Mouse (Mus musculus) limb, embryonic 15.5 days (tissue): ENCODE data around the gene Ggta1. TPM values are rescaled to one million over a fixed set of nuclear protein-coding genes. Genes with fewer than 3 reads are reported as not detected.

ENCODE experiments used
- ATAC-seq: fragments of 200-750 bp; cut with Nextera tagmentation; 2 replicates; pipeline ENCODE4 v1.8.0; 2017; ENCODE audit warnings: low read depth, moderate TSS enrichment; ENCODE audit not compliant: insufficient number of reproducible peaks, low FRiP score, low TSS enrichment
- H3K27ac ChIP-seq: fragments of 300-500 bp; sonication (generic); 2 replicates; pipeline ENCODE4 v1.5.1; 2015; ENCODE audit warnings: moderate library complexity, mild to moderate bottlenecking, inconsistent platforms
- H3K27me3 ChIP-seq: fragments of 300-500 bp; sonication (generic); 2 replicates; pipeline ENCODE4 v1.6.1; 2015; ENCODE audit warnings: inconsistent platforms
- H3K36me3 ChIP-seq: fragments of 300-500 bp; sonication (generic); 2 replicates; pipeline ENCODE4 v1.6.1; 2015; ENCODE audit warnings: inconsistent platforms
- H3K4me1 ChIP-seq: fragments of 300-500 bp; sonication (generic); 2 replicates; pipeline ENCODE4 v1.6.1; 2015; ENCODE audit warnings: inconsistent platforms
- H3K4me2 ChIP-seq: fragments of 300-500 bp; sonication (generic); 2 replicates; pipeline ENCODE4 v1.6.1; 2015; ENCODE audit warnings: mild to moderate bottlenecking, inconsistent platforms
- H3K4me3 ChIP-seq: fragments of 300-500 bp; sonication (generic); 2 replicates; pipeline ENCODE4 v1.5.1; 2015; ENCODE audit warnings: mild to moderate bottlenecking, inconsistent platforms
- H3K9ac ChIP-seq: fragments of 300-500 bp; sonication (generic); 2 replicates; pipeline ENCODE4 v1.6.1; 2015; ENCODE audit warnings: inconsistent platforms
- H3K9me3 ChIP-seq: fragments of 300-500 bp; sonication (generic); 2 replicates; pipeline ENCODE4 v1.6.1; 2016; ENCODE audit warnings: inconsistent platforms
- WGBS: fragments of 180-500 bp; shearing (Covaris S2); methylation state at CpG from one replicate; pipeline ENCODE4 v1.1.7; 2015; 5-methylcytosine and 5-hydroxymethylcytosine counted together
- polyA plus RNA-seq: library from polyadenylated mRNA; unstranded; fragments of >200 nt; fragmentation: Nextera tagmentation; extraction: Ambion mirVana; gene quantifications from 2 replicates; pipeline ENCODE4 v1.2.1, GENCODE M21; 2015

Gene Ggta1
- polyA plus RNA-seq, 1 experiment from 2014 or later: 34.2 TPM

- no peak overlapping the region for H3K4me3 ChIP-seq
- no peaks in the 10 kb centered on the region for H3K27me3 ChIP-seq
- H3K9me3 ChIP-seq: no peaks in the 10 kb centered on the region
- H3K36me3 ChIP-seq: peaks cover 23% of the 10 kb centered on the region; the same call in 1 of the 2 replicates
- no peaks in the 10 kb centered on the region for H3K4me1 ChIP-seq
- WGBS: 83% methylated on average over 5 of the region's 5 CpGs
- H3K27ac ChIP-seq: no peak overlapping the region
- no peak for ATAC-seq
- no peak overlapping the region for H3K4me2 ChIP-seq
- no peak overlapping the region for H3K9ac ChIP-seq
Measured at GRCm38 (mm10) chr2:35408409-35409110, 54.5 kb downstream of the Ggta1 start.

- 83% methylated on average over 7 of the region's 7 CpGs for WGBS
Measured at GRCm38 (mm10) chr2:35407878-35408277, 55.2 kb downstream of the Ggta1 start.

GRCm38 (mm10) chr2:35407266-35407665 lies 55.8 kb downstream of the Ggta1 start:
- Histone ChIP-seq H3K4me3 (no peak overlapping the region), H3K4me1 (no peaks in the 10 kb centered on the region), H3K4me2 (no peak overlapping the region), H3K36me3 (peaks cover 24% of the 10 kb centered on the region), H3K27me3 (no peaks in the 10 kb centered on the region), H3K27ac (no peak overlapping the region), H3K9ac (no peak overlapping the region), H3K9me3 (no peaks in the 10 kb centered on the region)
- no peak for ATAC-seq
- 80% methylated on average over 6 of the region's 6 CpGs for WGBS

More at GRCm38 (mm10) chr2:35407878-35408277, 55.2 kb downstream of the Ggta1 start:
- Histone ChIP-seq H3K9ac (no peak overlapping the region), H3K27ac (no peak overlapping the region), H3K9me3 (no peaks in the 10 kb centered on the region), H3K4me1 (no peaks in the 10 kb centered on the region), H3K4me2 (no peak overlapping the region), H3K4me3 (no peak overlapping the region), H3K27me3 (no peaks in the 10 kb centered on the region), H3K36me3 (peaks cover 23% of the 10 kb centered on the region; the same call in 1 of the 2 replicates)
- ATAC-seq: no peak

- Histone ChIP-seq H3K9ac (no peak overlapping the region), H3K4me1 (no peaks in the 10 kb centered on the region), H3K27ac (no peak overlapping the region), H3K4me3 (no peak overlapping the region), H3K4me2 (no peak overlapping the region), H3K9me3 (no peaks in the 10 kb centered on the region), H3K36me3 (peaks cover 28% of the 10 kb centered on the region), H3K27me3 (no peaks in the 10 kb centered on the region)
- WGBS: 90% methylated on average over 1 of the region's 1 CpGs
- no peak for ATAC-seq
Measured at GRCm38 (mm10) chr2:35406611-35407010, 56.4 kb downstream of the Ggta1 start.

- Histone ChIP-seq H3K9ac (no peak overlapping the region), H3K27me3 (no peaks in the 10 kb centered on the region), H3K36me3 (peaks cover 25% of the 10 kb centered on the region), H3K9me3 (no peaks in the 10 kb centered on the region), H3K4me2 (no peak overlapping the region), H3K4me1 (0 out of 2 replicates have a peak, but pooled peaks cover 8% of the 10 kb centered on the region), H3K27ac (no peak overlapping the region), H3K4me3 (no peak overlapping the region)
- WGBS: 89% methylated on average over 16 of the region's 16 CpGs
- no peak for ATAC-seq
Measured at GRCm38 (mm10) chr2:35402391-35402790, 60.6 kb downstream of the Ggta1 start.

GRCm38 (mm10) chr2:35400739-35401138 lies 62.3 kb downstream of the Ggta1 start:
- no peak overlapping the region for H3K4me2 ChIP-seq
- H3K27me3 ChIP-seq: no peaks in the 10 kb centered on the region
- H3K9ac ChIP-seq: no peak overlapping the region
- ATAC-seq: no peak
- no peak overlapping the region for H3K27ac ChIP-seq
- no peak overlapping the region for H3K4me3 ChIP-seq
- no peaks in the 10 kb centered on the region for H3K9me3 ChIP-seq
- H3K36me3 ChIP-seq: peaks cover 20% of the 10 kb centered on the region
- WGBS: 82% methylated on average over 7 of the region's 7 CpGs
- peaks cover 13% of the 10 kb centered on the region; the same call in 1 of the 2 replicates for H3K4me1 ChIP-seq

GRCm38 (mm10) chr2:35398184-35398828 lies 64.7 kb downstream of the Ggta1 start:
- 74% methylated on average over 6 of the region's 6 CpGs for WGBS
- H3K27me3 ChIP-seq: no peaks in the 10 kb centered on the region
- no peak overlapping the region for H3K4me2 ChIP-seq
- ATAC-seq: no peak
- no peak overlapping the region for H3K9ac ChIP-seq
- H3K36me3 ChIP-seq: peaks cover 15% of the 10 kb centered on the region
- H3K9me3 ChIP-seq: no peaks in the 10 kb centered on the region
- H3K4me3 ChIP-seq: no peak overlapping the region
- no peak overlapping the region for H3K27ac ChIP-seq
- peaks cover 13% of the 10 kb centered on the region; the same call in 1 of the 2 replicates for H3K4me1 ChIP-seq

- WGBS: 50% methylated on average over 11 of the region's 11 CpGs
- no peak overlapping the region for H3K4me3 ChIP-seq
- no peak overlapping the region for H3K4me2 ChIP-seq
- no peak overlapping the region for H3K27ac ChIP-seq
- 0 out of 2 replicates have a peak, but pooled peaks have one; percentile 14 for ATAC-seq
- peaks cover 15% of the 10 kb centered on the region for H3K36me3 ChIP-seq
- H3K27me3 ChIP-seq: no peaks in the 10 kb centered on the region
- H3K9ac ChIP-seq: no peak overlapping the region
- no peaks in the 10 kb centered on the region for H3K9me3 ChIP-seq
- peaks cover 13% of the 10 kb centered on the region; the same call in 1 of the 2 replicates for H3K4me1 ChIP-seq
Measured at GRCm38 (mm10) chr2:35397590-35398173, 65.3 kb downstream of the Ggta1 start.

- no peak for ATAC-seq
Measured at GRCm38 (mm10) chr2:35397096-35397495, 65.9 kb downstream of the Ggta1 start, which contains the start of gene 4930402F06Rik. TSS of gene 4930402F06Rik (minus strand) at chr2:35397175.

GRCm38 (mm10) chr2:35385441-35385871 lies 77.6 kb downstream of the Ggta1 start:
- no peak overlapping the region for H3K9ac ChIP-seq
- no peak for ATAC-seq
- H3K4me2 ChIP-seq: no peak overlapping the region
- 0 out of 2 replicates have a peak, but pooled peaks cover 5% of the 10 kb centered on the region for H3K9me3 ChIP-seq
- no peak overlapping the region for H3K27ac ChIP-seq
- H3K36me3 ChIP-seq: no peaks in the 10 kb centered on the region
- no peak overlapping the region for H3K4me3 ChIP-seq
- H3K4me1 ChIP-seq: peaks cover 6% of the 10 kb centered on the region; the same call in 1 of the 2 replicates
- no peaks in the 10 kb centered on the region for H3K27me3 ChIP-seq
- WGBS: 31% methylated on average over 9 of the region's 9 CpGs

More at GRCm38 (mm10) chr2:35397096-35397495, 65.9 kb downstream of the Ggta1 start, which contains the start of gene 4930402F06Rik:
- Histone ChIP-seq H3K4me1 (peaks cover 13% of the 10 kb centered on the region; the same call in 1 of the 2 replicates), H3K27me3 (no peaks in the 10 kb centered on the region), H3K9me3 (no peaks in the 10 kb centered on the region), H3K4me2 (no peak within 1 kb of the TSS), H3K36me3 (peaks cover 12% of the 10 kb centered on the region), H3K9ac (no peak within 1 kb of the TSS), H3K4me3 (no peak within 1 kb of the TSS), H3K27ac (no peak within 1 kb of the TSS)
- 69% methylated on average over 5 of the region's 5 CpGs for WGBS

GRCm38 (mm10) chr2:35379306-35379705 lies 83.7 kb downstream of the Ggta1 start:
- no peaks in the 10 kb centered on the region for H3K9me3 ChIP-seq
- no peak for ATAC-seq
- no peaks in the 10 kb centered on the region for H3K27me3 ChIP-seq
- H3K9ac ChIP-seq: no peak overlapping the region
- H3K4me1 ChIP-seq: no peaks in the 10 kb centered on the region
- no peak overlapping the region for H3K4me3 ChIP-seq
- no peak overlapping the region for H3K27ac ChIP-seq
- H3K4me2 ChIP-seq: no peak overlapping the region
- H3K36me3 ChIP-seq: no peaks in the 10 kb centered on the region
- WGBS: 68% methylated on average over 9 of the region's 9 CpGs

- Histone ChIP-seq H3K4me3 (no peak overlapping the region), H3K4me1 (no peaks in the 10 kb centered on the region), H3K4me2 (no peak overlapping the region), H3K9me3 (no peaks in the 10 kb centered on the region), H3K27me3 (no peaks in the 10 kb centered on the region), H3K27ac (no peak overlapping the region), H3K9ac (no peak overlapping the region), H3K36me3 (no peaks in the 10 kb centered on the region)
- no peak for ATAC-seq
- 40% methylated on average over 6 of the region's 6 CpGs for WGBS
Measured at GRCm38 (mm10) chr2:35377600-35377999, 85.4 kb downstream of the Ggta1 start.
